Mouse (Mus musculus): Measurements from ENCODE around the gene Nos1ap.

Gene Nos1ap

DNA sequence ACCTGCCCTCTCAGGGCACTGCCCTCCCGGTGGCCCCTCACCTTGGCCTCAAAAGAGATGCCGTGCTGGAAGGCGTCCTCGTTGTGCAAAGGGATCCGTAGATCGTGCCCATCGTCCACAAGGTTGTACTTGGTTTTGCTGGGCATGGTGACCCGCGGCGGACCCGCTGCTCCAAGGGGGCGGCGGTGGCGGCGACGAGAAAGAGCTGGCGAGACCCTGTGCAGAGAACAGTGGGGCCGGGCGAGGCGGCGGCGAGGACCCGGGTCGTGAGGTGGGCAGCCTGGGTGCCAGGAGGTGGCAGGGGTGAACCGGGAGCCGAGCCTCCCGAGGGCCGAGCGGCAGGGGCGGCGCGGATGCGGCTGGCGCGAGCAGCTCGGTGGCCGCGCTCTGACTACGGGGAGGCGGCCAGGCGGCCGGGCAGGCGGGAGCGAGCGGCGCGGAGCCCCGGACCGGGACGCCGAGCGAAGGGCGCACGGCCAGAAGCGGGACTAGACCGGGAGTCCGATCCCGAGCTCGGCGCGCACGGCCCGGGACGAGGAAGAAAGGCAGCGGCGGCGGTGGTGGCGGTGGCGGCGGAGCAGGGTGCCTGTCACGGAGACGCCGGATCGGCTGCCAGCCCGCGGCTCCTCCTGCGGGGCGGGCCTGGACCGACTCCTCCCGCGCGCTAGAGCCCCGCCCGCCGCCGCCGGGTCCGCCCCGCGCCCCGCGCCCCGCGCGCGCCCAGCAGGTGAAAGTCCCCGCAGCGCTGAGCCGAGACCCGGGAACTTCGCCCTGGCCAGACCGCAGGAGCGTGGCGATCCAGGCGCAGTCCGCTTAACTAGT, at the start of gene Nos1ap:
Gene Nos1ap, minus strand, starts transcription at position 643 of the 822 bp plus-strand sequence.
- peak; percentile 82 to 92 for DNase-seq

GRCm38 (mm10) chr1:170638941-170639340, 49.3 kb upstream of the Nos1ap start:
- no peak for DNase-seq

GRCm38 (mm10) chr1:170632856-170633255, 43.2 kb upstream of the Nos1ap start:
- DNase-seq: no peak

DNA sequence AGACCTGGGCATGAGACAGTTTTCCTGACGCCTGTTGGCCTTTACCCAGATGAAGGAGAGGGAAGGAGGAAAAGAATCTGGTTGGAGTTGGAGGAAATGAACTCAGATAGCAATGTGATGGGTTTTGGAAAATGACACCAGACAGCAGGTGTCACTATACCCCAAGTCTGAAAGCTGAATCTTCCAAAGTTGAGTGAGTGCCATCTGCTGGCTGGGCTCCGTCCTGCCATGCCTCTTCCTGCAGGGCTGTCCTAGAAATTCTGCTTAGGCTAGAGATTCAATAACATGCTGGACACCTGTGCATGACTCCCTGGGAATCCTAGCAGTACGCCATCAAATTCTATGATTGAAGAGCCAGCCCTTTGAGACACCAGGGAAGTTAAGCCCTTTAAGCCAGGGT, 42.7 kb upstream of the Nos1ap start:
- DNase-seq: peak; percentile 93 to 94

DNA sequence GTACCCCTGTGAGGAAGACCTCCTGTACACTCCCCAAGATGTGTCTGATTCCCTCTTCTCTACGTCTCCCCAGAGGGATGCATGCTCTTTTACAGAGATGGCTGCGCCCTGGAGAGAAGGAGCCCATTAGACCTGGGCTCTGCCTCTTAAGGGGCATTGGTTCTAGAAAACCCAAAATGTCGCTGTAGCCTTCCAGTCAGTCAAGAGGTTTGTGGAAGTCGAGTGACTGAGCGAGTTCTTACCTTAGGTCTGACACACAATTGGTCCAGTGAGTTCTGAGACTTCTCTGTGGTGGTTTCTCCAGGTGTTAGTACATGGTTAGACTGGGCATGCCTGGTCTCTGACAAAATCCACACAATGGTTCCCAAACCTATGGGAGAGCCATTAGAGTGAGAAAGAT, 41.9 kb upstream of the Nos1ap start:
- no peak for DNase-seq

- no peak for DNase-seq
These were observed 40.8 kb upstream of the Nos1ap start for GRCm38 (mm10) chr1:170630489-170630888.

GRCm38 (mm10) chr1:170623432-170623831, 33.8 kb upstream of the Nos1ap start:
- DNase-seq: no peak

DNA sequence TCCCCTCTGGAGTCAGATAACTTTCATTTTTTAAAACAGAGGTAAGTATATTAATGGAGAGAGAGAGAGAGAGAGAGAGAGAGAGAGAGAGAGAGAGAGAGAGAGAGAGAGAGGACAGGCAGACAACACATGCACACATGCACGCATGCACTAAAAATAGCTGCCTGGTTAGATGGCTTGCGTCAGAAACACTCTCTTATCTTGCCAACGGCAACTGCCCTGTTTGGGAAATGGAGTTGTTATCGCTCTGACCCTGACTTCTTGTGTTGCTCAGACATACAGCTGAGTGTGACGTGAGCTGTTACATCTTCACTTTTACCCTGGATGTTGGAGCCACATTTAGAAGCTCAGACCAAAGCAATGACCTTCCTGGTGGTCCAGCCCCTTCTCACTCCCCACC, 33.3 kb upstream of the Nos1ap start:
- no peak for DNase-seq

DNA sequence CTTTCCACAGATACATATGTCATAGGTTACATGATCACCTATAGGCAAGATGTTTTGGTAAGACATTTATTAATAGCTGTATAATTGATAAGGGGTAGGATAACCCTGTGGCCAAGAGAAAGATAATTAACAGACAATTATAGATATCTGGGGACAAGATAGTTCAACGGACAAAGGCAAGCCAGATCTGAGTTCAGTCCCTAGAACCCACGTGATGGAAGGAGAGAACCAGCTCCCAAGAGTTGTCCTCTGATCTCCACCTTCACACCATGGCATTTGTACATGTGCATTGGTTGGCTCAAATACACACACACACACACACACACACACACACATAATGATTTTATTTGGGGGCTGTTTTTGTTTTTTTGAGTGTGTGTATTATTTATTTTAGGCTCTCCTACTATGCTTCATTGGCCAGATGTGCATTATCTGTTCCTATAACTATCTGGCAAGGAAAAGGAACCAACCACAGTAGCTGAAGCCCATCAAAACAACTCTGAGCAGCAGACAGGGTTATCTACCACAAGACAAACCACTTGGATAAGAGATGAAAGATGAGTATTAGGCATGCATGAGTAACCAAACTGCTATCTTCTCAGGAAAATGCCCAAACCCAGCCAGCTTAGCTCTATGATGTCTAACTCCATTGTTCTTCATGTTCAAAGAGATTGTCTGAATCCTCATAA, 30.2 kb upstream of the Nos1ap start:
- DNase-seq: no peak

- DNase-seq: peak; percentile 89 to 90
These were observed 23.6 kb upstream of the Nos1ap start for GRCm38 (mm10) chr1:170612968-170613872.

- DNase-seq: no peak
These were observed 22.0 kb upstream of the Nos1ap start for GRCm38 (mm10) chr1:170611631-170612030.

DNA sequence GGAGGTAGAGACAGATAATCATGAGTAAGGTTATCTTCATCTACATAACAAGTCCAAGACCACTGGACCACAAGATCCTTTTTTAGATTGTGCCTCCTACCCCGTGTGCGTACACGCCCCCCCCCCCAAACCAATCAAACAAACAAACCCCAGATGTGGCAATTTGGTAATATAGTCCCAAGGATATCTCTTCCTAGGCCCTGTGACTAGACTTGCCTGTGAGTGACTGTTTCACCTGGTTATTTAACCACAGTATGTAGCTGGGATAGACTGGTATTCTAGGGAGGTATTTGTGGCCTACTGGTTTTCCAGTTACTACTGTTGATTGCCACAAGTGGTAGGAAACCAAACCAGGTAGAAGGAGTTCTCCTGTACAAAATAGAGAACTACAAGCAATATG, 21.0 kb upstream of the Nos1ap start:
- no peak for DNase-seq

- DNase-seq: no peak
These were observed 20.6 kb upstream of the Nos1ap start for GRCm38 (mm10) chr1:170610289-170610688.

- DNase-seq: no peak
These were observed 20.2 kb upstream of the Nos1ap start for GRCm38 (mm10) chr1:170609872-170610271.

GRCm38 (mm10) chr1:170608461-170609071, 18.9 kb upstream of the Nos1ap start:
- no peak for DNase-seq

- DNase-seq: no peak
These were observed 17.7 kb upstream of the Nos1ap start for GRCm38 (mm10) chr1:170607231-170607917.

DNA sequence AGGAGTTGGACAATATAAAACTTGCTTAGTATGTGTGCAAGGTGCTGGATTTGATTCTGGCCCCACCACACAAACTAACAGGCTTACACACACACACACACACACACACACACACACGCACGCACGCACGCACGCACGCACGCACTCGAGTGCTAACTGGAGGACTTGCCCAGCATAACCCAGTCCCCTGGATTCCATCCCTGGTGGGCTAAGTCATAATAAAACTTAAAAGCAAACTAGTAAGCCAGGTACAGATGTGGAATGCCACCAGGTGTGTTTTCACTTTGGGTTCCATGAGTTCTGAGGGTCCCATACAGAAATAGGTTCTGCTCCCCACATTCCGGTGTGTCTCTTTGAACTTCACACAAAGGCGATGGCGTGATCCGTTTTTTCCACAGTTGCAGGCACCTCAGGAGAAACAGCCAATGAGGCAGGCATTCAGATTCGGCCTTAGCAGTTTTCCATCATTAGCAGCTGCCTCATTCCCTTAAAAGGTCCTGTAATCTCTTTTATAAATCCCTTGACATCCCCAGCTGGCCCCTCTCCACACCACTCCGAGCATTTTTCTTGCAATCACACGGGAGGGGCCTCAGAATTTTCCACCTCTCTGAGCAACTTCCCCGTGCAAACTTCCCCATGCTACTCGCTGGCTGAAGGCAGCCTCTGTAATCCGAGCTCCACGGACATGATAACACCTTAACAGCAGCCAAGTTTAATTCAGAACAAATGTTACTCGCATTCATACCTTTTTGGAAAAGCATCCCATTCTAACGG, 15.8 kb upstream of the Nos1ap start:
- DNase-seq: no peak

- no peak for DNase-seq
These were observed 4.9 kb upstream of the Nos1ap start for GRCm38 (mm10) chr1:170594575-170594974.

GRCm38 (mm10) chr1:170590531-170590930, 870 bp upstream of the Nos1ap start:
- DNase-seq: no peak

- no peak for DNase-seq
These were observed 340 bp upstream of the Nos1ap start for GRCm38 (mm10) chr1:170590041-170590360.

DNA sequence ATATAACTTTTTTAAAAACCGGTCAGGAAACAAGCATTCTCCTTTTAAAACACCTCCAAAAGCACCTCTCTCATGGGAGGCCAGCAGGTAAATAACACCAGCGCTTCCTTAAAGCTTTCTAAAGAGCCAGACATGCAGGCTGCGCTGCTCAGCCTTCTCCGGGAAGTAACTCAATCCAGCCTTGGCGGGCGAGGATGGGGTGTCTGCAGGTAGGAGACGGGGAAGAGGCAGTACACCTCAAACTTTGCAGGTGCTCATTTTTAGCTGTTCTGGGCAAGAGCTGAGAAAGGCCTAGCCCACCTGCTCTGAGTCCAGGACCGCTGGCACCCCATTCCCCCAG, 812 bp downstream of the Nos1ap start:
- DNase-seq: peak in 1 of 2 experiments; percentile 46

- DNase-seq: peak in 1 of 2 experiments; percentile 30
These were observed 1.3 kb downstream of the Nos1ap start for GRCm38 (mm10) chr1:170588353-170588752.

All from cerebellum, postnatal 14 days (tissue).